Mouse (Mus musculus) heart, postnatal 4 days (tissue): ENCODE results near the gene Tpgs1. TPM values are rescaled to one million over a fixed set of nuclear protein-coding genes. Genes with fewer than 3 reads are reported as not detected.

Experiments
- DNase-seq: peaks from one replicate; pipeline ENCODE4 v3.0.0; 2021
- total RNA-seq, 2 experiments: library from RNA; stranded (reverse); gene quantifications; 2 replicates each; pipeline ENCODE4 v1.2.3; 2021

The Tpgs1 gene
- total RNA-seq, 2 experiments from 2014 or later, result 18.8 to 20.3 TPM

DNA sequence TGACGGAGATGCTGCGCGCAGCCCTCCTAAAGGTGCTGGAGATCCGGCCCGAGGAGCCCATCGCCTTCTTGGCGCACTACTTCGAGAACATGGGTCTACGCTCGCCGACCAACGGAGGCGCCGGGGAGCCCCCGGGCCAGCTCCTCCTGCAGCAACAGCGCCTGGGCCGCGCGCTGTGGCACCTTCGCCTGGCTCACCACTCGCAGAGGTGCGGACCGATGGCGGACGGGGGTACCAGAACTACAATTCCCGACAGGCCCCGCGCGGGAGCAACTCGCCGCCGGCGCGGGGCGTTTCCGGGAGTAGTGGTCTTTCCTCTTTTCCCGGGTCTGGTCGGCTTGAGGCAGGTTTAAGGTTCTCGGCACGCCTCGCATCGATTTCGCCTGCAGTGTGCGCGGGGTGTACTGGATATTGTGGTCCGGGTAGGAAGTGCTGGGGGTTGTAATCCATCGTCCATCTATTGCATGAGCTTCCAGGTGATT, 448 bp downstream of the Tpgs1 start:
- DNase-seq, result peak; percentile 72

DNA sequence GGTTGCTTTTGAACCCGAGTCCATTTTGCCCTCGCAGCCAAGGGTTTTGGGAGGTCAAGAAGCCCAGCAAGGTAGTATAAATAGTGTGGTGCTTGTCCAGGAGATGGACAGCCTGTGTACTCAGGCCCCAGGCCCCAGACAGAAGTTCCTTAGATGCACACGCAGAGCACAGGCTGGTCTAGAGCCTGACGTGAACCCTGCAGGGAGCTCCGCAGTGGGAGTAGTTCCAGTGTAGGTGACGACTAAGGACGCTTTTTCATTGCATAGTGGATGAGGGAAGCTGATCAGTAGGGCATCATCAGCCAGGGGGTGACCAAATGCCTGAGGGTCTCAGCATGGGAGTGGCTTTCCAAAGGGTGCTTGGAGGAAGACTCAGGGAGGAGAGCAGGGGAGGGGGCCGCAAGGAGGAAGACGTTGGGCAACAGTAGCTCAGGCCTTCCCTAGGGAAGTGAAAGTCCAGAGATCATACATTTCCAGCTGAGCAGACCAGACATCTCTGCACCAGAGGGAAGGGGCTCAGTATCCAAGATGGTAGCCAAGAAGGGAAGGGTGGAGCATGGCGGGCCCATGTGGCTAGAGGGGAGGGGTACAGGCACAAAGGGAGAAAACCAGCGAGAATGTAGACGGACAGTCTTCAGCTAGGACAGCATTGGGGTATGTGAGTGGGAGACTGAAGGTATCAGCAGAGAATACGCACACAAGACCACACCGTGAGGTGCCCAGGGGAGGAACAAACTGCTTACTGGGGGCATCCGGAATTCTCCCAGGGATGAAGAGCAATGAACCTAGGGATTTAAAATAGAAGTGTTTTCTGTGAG, 1.1 kb downstream of the Tpgs1 start:
- no peak for DNase-seq

DNA sequence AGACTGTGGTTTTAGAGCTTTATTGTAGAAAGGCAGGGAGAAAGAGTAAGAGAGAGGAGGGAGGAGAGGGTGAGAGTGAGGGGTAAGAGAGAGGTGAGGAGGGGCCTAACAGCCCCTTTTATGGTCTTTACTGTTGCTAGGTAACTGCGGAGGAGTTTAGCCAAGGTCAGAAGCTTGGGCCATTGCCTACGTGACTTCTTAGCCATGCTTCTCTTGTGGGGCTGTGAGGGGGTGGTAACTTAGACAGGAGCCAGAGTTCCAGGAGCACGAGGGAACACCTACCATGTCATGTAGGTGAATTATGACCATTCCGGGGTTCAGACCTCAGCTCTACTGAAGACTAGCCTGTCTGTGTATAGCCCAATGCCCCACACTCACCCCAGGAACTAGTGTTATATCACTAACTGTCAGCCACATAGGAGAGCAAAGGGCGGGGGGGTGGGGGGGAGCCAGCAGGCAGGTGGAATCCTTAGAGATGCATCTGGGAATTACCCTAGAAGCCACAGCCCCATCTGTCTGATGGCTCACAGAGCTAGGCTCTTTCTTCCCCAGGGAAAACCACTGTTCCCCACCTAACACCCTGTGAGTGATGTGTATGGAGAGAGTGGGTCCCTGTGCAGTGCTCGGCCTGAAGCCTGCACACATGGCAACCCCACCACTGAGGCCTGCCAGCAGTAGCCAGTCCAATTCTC, 2.4 kb downstream of the Tpgs1 start:
- no peak for DNase-seq

DNA sequence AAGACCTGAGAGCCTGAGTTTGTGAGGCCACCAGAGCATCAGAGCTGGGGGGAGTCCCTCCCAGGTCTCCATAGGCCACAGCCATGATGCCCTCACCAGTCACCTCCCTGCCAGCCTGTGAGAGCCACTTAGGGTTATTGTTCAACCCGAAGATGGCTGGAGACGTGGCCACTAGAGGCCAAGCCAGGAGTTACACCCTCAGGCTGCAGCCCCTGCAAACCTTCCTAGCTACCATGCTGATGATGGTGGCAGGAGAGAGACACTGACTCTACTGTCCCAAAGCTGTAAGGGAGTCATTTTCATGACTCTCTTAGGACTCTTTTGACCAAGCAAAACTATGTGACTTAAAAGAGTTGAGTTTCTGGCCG, 2.9 kb downstream of the Tpgs1 start:
- no peak for DNase-seq

DNA sequence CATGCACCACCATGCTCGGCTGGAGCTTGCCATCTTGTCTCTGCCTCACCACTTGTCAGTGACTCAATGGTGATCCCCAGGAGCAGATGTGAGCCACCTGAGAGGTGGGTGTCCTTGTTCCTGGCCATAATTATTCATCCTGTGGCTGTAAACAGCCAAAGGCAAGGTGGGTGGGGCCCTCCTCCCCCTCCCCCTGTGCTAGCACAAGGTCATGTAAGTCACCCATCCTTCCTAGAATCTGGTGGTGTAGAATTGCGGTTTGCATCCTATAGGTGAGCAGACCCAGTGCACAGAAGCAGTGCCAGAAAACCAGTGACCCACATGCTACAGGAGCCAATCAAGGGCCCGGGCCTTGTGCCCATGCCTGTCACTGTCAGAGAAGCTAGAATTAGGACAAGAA, 3.9 kb downstream of the Tpgs1 start:
- no peak for DNase-seq

DNA sequence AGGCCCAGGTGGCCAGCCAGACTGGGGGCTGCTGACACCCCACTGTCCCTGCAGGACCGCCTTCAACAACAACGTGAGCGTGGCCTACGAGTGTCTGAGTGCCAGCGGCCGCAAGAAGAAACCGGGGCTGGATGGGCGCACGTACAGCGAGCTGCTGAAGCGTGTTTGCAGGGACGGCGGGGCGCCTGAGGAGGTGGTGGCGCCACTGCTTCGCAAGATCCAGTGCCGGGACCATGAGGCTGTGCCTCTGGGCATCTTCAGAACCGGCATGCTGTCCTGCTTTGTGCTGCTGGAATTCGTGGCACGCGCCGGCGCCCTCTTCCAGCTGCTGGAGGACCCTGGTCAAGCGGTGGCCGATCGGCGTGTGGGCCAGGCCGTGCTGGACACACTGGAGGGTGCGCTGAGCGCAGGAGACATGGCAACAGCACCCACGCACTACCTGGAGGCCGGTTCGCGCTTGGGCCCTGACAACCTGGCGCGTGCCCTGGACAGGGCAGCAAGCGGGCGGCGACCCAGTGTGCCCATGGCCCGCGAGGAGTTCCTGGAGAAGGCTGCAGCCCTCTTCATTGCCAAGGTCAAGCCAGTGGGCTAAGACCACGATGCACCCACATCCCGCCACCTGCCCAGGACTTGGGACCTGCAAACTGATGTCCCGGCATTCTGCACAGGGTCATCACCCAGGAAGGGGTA, 6.3 kb downstream of the Tpgs1 start:
- no peak for DNase-seq

DNA sequence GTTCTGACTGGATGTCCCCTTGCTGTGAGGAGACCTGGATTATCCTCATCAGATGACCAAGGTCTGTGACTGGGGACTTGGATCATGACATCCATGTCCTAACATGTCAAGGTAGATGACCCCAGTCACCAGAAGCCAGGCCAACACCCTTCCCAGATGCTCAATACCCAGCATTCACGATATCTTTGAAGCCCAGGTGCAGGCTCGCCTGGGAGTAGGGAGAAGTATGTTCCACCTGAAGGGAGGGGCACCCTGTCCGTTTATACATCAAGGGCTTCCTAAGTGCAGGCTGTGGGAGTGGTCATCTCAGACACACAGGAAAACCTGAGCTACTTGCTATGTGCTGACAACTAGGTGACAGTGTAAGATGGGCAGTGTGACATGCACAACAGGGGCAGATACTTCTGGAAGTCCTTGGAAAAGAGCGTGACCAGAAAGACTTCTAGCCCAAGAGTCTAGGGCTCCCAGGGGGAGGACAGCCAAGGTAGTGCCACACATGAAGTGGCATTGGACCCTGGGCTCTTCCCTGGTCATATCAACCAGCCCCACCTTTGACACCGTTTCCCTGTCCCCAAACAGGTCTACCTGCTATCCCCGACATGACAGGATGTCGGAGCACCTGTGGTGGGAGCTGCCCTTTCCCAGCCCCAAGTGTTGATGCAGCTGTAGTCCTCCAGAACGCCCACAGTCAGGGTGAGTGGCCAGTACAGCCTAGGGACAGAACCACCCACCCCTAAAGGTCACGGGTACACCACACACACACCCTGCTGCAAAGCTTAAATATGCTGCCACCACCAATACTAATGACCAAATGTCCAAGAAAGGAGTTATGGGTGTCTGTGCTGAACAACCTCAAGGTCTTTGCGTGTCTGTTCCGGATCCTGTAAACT, 11.7 kb downstream of the Tpgs1 start:
- DNase-seq, result no peak

DNA sequence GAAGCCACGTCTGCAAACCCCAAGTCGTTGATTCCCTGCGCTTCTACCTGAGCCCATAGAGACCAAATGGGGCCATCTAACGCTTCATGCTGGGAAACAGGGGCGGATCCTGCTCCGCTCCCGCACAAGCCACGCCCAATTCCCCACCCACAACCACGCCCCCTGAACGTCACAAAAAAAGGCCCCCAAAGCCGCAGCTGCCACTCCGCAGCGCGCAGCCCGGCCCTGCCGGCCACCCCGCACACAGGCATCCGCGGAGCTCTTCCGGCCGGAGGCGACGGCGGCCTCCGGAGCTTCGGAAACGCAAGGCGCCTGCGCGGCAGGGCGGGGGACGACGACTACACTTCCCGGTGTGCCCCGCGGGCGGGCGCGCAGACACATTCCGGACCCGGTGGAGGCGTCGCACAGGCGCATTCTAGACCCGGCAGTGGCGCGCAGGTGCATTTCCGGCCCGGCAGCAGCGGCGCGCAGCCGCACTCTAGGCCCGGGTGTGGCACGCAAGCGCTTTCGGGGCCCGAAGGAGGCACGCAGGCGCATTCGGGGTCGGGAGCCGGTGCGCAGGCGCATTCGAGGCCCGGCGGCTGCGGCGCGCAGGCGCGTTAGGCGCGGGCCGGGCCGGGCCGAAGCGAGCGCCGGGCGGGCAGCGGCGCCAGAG, 12.5 kb downstream of the Tpgs1 start, which contains the start of gene Cdc34:
Cdc34 (plus strand) TSS at position 605 of the 655 bp plus-strand sequence.
- DNase-seq, result peak; percentile 99

DNA sequence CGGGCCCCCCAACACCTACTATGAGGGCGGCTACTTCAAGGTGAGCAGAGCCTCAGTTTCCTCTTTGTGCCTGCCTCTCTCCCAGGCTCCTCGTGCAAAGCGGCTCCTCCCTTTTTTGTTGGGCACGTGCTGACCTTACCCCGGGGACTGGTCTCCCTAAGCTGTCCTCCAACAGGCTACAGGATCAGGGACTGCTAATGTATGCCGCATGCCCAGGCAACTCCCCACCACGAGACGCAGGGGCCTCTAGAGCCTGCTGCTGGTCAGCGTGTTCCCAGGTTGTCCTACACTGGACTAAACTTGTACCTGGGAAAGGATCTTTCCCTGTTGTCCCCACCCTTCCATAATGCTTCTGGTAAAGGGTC, 13.4 kb downstream of the Tpgs1 start:
- peak; percentile 44 for DNase-seq

DNA sequence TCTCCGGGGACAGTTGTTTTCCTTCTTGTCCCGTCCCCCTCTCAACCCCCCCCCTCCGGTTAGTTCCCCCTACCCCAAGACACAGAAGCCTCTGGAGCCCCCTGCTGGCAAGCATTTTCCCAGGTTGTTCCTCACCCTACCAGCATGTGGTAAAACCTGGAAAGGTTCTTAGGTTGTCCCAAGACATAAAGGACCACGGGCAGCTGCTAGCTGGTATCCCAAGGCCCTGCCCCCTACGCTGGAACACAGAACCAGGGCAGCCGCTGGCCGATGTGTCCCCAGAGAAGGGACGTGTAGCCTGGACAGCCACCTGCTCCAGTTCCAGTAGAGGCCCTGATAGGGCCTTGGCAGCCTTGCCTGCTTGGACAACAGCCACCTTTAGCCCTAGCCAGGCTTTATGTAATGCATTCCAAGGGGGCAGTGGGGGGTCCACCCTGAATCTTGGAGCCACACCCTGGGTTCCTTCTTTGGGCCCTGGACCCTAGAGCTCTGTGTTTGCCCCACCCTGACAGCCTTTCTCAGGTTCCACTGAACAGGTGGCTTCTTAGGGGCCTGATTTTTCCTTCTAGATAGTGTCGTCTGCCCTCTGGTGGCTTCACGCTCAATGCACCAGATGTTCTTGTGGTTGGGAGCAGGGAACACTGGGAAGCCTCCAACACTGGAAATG, 13.9 kb downstream of the Tpgs1 start:
- peak; percentile 82 for DNase-seq

DNA sequence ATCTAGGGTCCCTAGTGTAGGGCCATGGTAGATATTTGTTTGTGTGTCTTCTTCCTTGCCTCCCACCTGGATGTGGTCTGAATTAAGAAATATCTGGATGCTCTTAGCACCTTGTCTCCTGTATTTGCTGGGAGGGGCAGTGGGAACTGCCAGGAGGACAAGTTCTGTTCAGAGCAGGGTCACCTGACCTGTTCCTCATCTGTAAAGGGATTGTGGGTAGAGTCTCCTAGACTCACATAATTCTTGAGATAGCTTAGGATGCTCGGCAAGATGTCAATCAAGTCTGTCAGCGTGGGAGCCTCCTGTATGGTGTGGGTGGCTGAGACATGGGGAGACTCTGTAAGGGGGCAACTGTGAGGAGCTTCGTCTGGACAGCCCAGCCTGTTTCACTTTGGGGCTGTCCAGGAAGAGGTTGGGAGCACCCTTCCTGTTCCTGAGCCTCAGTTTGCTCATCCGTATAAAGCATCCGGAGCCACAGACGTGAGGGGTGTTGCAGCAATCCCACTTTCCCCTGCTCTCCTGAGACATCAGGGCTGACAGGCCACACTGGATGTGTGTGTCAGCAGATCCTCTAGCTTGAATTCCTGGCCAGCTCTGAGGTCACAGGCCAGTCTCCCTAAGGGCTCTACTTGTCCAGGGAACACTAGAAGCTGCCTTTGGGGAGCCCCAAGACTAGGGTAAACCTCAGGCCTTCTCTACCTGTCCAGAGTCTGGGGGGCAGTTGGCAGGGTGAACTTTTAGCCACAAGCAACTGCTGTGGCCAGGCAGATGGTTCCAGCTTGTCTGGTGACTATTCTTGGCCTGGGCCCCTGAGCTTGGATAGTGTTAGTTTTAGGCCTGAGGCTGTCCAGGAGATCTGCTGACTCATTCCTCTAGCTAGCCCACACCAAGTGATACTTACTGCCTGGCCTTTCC, 14.8 kb downstream of the Tpgs1 start:
- no peak for DNase-seq

DNA sequence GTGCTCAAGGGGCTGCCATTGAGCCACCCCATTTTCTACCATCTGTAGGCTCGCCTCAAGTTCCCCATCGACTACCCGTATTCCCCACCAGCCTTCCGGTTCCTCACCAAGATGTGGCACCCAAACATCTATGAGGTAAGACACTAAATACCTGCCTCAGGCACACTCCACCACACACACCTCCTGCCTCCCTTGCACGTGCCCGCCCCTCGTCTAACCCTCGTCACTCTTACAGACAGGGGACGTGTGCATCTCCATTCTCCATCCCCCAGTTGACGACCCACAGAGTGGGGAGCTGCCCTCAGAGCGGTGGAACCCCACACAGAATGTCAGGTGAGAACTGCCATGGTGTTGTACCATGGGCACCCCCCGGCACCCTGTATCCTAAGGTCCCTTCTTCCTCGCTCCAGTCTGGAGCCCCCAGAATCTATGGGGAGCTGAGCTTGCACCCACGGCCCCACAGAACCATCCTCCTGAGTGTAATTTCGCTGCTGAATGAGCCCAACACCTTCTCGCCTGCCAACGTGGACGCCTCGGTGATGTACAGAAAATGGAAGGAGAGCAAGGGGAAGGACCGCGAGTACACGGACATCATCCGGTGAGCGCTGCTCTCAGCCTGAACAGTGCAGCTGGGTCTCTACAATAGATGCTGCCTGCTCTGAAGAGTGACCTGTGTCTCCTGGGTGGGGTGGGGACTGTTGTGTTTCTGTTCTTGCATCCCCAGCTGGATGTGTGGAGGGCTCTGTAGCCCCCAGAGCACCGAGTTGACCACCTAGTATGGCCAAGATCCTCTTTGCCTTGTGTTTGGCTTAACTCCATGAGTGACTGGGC, 15.8 kb downstream of the Tpgs1 start:
- DNase-seq, result no peak

DNA sequence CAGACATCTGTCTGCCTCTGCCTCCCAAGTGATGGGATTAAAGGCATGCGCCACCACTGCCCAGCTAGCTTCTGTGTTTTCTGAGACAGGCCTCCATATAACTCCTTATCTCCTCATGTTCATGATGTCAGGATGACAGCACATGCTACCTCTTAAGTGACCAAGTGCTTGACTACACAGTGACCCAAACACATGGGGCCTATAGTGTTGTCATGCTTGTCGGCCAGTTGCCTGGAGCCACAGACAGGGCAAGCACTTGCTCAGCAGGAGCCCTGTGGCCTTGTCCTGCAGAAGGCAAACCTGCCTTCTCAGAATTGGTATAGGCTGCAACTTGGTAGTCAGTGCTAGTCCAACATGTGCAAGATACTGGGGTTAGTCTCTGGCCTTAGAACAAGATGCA, 17.1 kb downstream of the Tpgs1 start:
- DNase-seq, result no peak

DNA sequence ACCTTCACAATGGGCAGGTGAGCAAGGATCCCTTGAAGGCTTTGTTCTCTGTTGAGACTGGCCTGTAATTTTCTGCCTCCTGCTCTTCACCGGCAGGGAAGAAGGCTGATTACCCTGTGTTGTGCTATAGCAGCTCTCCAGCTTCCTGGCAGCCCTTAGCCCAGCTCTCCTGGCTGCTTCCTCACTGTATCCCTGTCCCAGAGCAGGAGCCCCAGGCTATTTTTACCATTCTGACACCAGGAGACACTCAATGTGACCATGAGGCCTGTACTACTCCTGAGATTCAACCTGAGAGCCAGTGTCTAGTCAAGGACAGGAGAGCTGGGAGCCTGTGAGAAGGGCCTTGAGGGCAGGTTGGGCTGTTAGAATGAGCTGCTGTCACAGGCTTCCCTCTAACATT, 17.5 kb downstream of the Tpgs1 start:
- peak; percentile 53 for DNase-seq

DNA sequence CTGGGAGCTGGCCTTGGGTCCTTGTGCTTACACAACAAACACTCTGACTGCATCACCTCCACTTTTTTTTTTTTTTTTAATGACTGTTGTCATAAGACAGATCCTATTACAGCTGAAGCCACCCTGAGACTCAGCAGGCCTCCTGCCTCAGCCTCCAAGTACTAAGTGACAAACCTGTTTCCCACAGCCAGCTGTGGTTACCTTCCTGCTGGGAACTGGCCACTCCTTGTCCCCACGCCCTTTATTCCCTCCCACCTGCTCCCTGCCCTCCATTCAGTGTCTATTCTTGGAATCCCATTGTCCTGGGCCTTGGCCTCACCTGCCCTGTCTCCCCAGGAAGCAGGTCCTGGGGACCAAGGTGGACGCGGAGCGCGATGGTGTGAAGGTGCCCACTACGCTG, 18.3 kb downstream of the Tpgs1 start:
- DNase-seq, result no peak

DNA sequence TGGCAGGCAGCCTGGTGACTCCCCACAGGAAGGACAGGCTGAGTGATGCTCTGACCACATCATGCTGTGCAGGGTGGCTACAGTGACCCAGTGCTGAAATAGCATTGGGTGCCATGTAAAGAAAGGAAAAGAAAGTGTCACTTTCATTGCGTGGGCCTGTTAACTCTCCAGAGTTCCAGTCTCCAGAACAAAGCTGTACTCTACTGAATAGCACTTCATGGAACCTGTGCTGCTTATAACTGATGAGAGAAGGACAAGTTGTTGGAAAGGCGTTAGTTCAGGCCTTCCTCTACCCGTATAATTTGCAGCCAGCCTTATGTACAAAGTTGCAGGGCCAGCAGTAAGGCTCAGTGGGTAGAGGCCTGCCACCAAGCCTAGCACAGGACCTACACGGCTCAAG, 19.6 kb downstream of the Tpgs1 start, which contains the start of gene Gzmm:
Gzmm (plus strand) TSS at position 301 of the 400 bp plus-strand sequence.
- DNase-seq, result no peak

DNA sequence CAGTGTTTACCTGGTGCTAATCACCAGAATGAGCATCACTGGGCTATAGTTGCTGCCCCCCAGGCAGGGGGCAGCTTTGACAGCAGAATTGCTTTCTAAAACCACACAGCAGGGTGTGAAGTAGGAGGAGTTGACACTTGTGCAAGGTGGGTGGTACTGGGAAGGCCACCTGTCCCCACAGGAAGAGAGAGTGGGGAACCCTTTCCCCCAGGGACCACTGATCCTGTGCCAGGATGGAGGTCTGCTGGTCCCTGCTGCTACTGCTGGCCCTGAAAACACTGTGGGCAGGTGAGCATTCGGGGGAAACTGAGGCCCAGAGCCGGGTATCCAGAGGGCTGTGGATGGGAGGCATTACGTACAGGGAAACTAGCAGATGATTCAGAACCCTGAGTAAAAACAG, 20.0 kb downstream of the Tpgs1 start:
- no peak for DNase-seq

DNA sequence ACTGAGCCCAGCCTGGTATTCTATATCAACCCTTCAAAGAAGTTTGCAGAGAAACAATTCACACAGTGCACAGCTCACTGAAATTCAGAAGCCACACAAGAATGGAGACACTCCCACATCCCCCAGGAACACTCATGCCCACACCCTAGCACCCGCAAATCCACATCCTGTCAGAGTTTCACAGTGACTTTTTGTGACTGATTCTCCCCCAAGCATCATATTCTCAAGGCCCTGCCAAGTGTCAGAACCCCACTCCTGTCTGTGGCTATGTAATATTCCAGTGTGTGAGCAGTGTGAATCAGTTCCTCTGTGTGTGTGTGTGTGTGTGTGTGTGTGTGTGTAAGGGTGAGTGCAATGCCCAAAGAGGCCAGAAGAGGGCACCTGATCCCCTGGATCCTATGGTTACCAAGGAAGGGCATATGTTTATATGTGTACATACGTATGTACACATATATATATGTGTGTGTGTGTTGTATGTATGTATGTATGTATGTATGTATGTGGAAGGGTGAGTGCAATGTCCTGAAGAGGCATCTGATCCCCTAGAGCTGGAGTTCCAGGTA, 22.9 kb downstream of the Tpgs1 start:
- DNase-seq, result no peak
